Mouse (Mus musculus) heart, embryonic 15.5 days (tissue): ENCODE measurements at regions not wholly inside any gene's neighbourhood (a gene's known extent, or its start where the extent isn't known, plus 50 kb on each side); places are given as distances from the start of the nearest gene placed in this dataset.
"Not testable (repeated sequence)": the region's sequence is repeated elsewhere in the genome, so short reads cannot be mapped to it uniquely, and the experiment has no call there.

Experiments
- ATAC-seq: fragments of 200-750 bp; cut with Nextera tagmentation; replicated peaks from 2 replicates; pipeline ENCODE4 v1.8.0; 2017; ENCODE audit warnings: low read depth, moderate TSS enrichment; ENCODE audit not compliant: insufficient number of reproducible peaks, insufficient read depth, low FRiP score
- H3K27ac ChIP-seq: fragments of 300-500 bp; sonication (generic); 2 replicates; pipeline ENCODE4 v1.5.1; 2015; ENCODE audit warnings: mild to moderate bottlenecking, inconsistent platforms
- H3K27me3 ChIP-seq: fragments of 300-500 bp; sonication (generic); 2 replicates; pipeline ENCODE4 v1.6.1; 2015; ENCODE audit warnings: inconsistent platforms
- H3K36me3 ChIP-seq: fragments of 300-500 bp; sonication (generic); 2 replicates; pipeline ENCODE4 v1.6.1; 2015; ENCODE audit warnings: mild to moderate bottlenecking, inconsistent platforms
- H3K4me1 ChIP-seq: fragments of 300-500 bp; sonication (generic); replicated peaks from 2 replicates; pipeline ENCODE4 v1.6.1; 2015; ENCODE audit warnings: inconsistent platforms
- H3K4me2 ChIP-seq: fragments of 300-500 bp; sonication (generic); 2 replicates; pipeline ENCODE4 v1.6.1; 2015; ENCODE audit warnings: inconsistent platforms, mild to moderate bottlenecking, moderate library complexity
- H3K4me3 ChIP-seq: fragments of 300-500 bp; sonication (generic); 2 replicates; pipeline ENCODE4 v1.5.1; 2015; ENCODE audit warnings: mild to moderate bottlenecking, inconsistent platforms
- H3K9ac ChIP-seq: fragments of 300-500 bp; sonication (generic); 2 replicates; pipeline ENCODE4 v1.6.1; 2015; ENCODE audit warnings: mild to moderate bottlenecking, inconsistent platforms
- H3K9me3 ChIP-seq: fragments of 300-500 bp; sonication (generic); replicated peaks from 2 replicates; pipeline ENCODE4 v1.6.1; 2016; ENCODE audit warnings: inconsistent platforms
- WGBS: fragments of 180-500 bp; shearing (Covaris S2); methylation state at CpG from one replicate; pipeline ENCODE4 v1.1.7; 2015; ENCODE audit warnings: mixed read lengths; 5-methylcytosine and 5-hydroxymethylcytosine counted together

GRCm38 (mm10) chr1:140693482-140693881 is 447.5 kb downstream of the Kcnt2 start:
- no peak overlapping the region for H3K9ac ChIP-seq
- no peak overlapping the region for H3K4me3 ChIP-seq
- H3K36me3 ChIP-seq: no peaks in the 10 kb centered on the region
- H3K4me1 ChIP-seq: no peaks in the 10 kb centered on the region
- H3K9me3 ChIP-seq: no peaks in the 10 kb centered on the region
- H3K27me3 ChIP-seq: no peaks in the 10 kb centered on the region
- H3K27ac ChIP-seq: no peak overlapping the region
- ATAC-seq: no peak
- no peak overlapping the region for H3K4me2 ChIP-seq
- 73% methylated on average over 7 of the region's 7 CpGs for WGBS

- 86% methylated on average over 1 of the region's 1 CpGs for WGBS
Measured at GRCm38 (mm10) chr1:140730189-140730588, 484.2 kb downstream of the Kcnt2 start.

GRCm38 (mm10) chr1:140739001-140739728 is 493.2 kb downstream of the Kcnt2 start:
- no peak overlapping the region for H3K4me3 ChIP-seq
- no peak overlapping the region for H3K27ac ChIP-seq
- H3K9me3 ChIP-seq: no peaks in the 10 kb centered on the region
- WGBS: 51% methylated on average over 3 of the region's 3 CpGs
- no peaks in the 10 kb centered on the region for H3K4me1 ChIP-seq
- no peak overlapping the region for H3K4me2 ChIP-seq
- no peaks in the 10 kb centered on the region for H3K36me3 ChIP-seq
- H3K27me3 ChIP-seq: no peaks in the 10 kb centered on the region
- no peak for ATAC-seq
- H3K9ac ChIP-seq: no peak overlapping the region

More at GRCm38 (mm10) chr1:140730189-140730588, 484.2 kb downstream of the Kcnt2 start:
- ATAC-seq: no peak
- no peaks in the 10 kb centered on the region for H3K36me3 ChIP-seq
- H3K27ac ChIP-seq: no peak overlapping the region
- no peak overlapping the region for H3K4me3 ChIP-seq
- H3K4me2 ChIP-seq: no peak overlapping the region
- no peaks in the 10 kb centered on the region for H3K4me1 ChIP-seq
- no peak overlapping the region for H3K9ac ChIP-seq
- H3K9me3 ChIP-seq: no peaks in the 10 kb centered on the region
- H3K27me3 ChIP-seq: no peaks in the 10 kb centered on the region

- 44% methylated on average over 1 of the region's 1 CpGs for WGBS
- ATAC-seq: no peak
Measured at GRCm38 (mm10) chr1:140740081-140740480, 494.1 kb downstream of the Kcnt2 start.

GRCm38 (mm10) chr1:140748011-140748410 is 502.1 kb downstream of the Kcnt2 start:
- Histone ChIP-seq H3K9me3 (no peaks in the 10 kb centered on the region), H3K36me3 (no peaks in the 10 kb centered on the region), H3K9ac (no peak overlapping the region), H3K4me3 (no peak overlapping the region), H3K4me1 (no peaks in the 10 kb centered on the region), H3K27ac (no peak overlapping the region), H3K4me2 (no peak overlapping the region), H3K27me3 (no peaks in the 10 kb centered on the region)
- WGBS: 17% methylated on average over 3 of the region's 3 CpGs
- ATAC-seq: no peak

More at GRCm38 (mm10) chr1:140740081-140740480, 494.1 kb downstream of the Kcnt2 start:
- Histone ChIP-seq H3K4me1 (no peaks in the 10 kb centered on the region), H3K36me3 (no peaks in the 10 kb centered on the region), H3K4me2 (no peak overlapping the region), H3K4me3 (no peak overlapping the region), H3K27me3 (no peaks in the 10 kb centered on the region), H3K9ac (no peak overlapping the region), H3K9me3 (no peaks in the 10 kb centered on the region), H3K27ac (no peak overlapping the region)

- Histone ChIP-seq H3K9ac (no peak overlapping the region), H3K4me2 (no peak overlapping the region), H3K4me1 (no peaks in the 10 kb centered on the region), H3K36me3 (no peaks in the 10 kb centered on the region), H3K27me3 (no peaks in the 10 kb centered on the region), H3K27ac (no peak overlapping the region), H3K4me3 (no peak overlapping the region), H3K9me3 (no peaks in the 10 kb centered on the region)
- ATAC-seq: no peak
- WGBS: 88% methylated on average over 1 of the region's 1 CpGs
Measured at GRCm38 (mm10) chr1:140765906-140766305, 519.9 kb downstream of the Kcnt2 start.

- not testable (repeated sequence) for H3K4me1 ChIP-seq, H3K36me3 ChIP-seq, H3K27ac ChIP-seq, H3K9me3 ChIP-seq, H3K27me3 ChIP-seq, H3K9ac ChIP-seq, H3K4me2 ChIP-seq, H3K4me3 ChIP-seq, ATAC-seq
- 66% methylated on average over 4 of the region's 4 CpGs for WGBS
Measured at GRCm38 (mm10) chr1:140773769-140774168, 527.8 kb downstream of the Kcnt2 start.

- Histone ChIP-seq H3K9ac (no peak overlapping the region), H3K27me3 (no peaks in the 10 kb centered on the region), H3K4me1 (no peaks in the 10 kb centered on the region), H3K36me3 (no peaks in the 10 kb centered on the region), H3K27ac (no peak overlapping the region), H3K4me3 (no peak overlapping the region), H3K9me3 (no peaks in the 10 kb centered on the region), H3K4me2 (no peak overlapping the region)
- 0 out of 2 replicates have a peak, but pooled peaks have one; percentile 35 for ATAC-seq
- WGBS: 71% methylated on average over 5 of the region's 5 CpGs
Measured at GRCm38 (mm10) chr1:140810170-140810569, 564.2 kb downstream of the Kcnt2 start.

- Histone ChIP-seq H3K9ac (no peak overlapping the region), H3K27ac (no peak overlapping the region), H3K27me3 (no peaks in the 10 kb centered on the region), H3K4me3 (no peak overlapping the region), H3K36me3 (no peaks in the 10 kb centered on the region), H3K4me1 (no peaks in the 10 kb centered on the region), H3K9me3 (no peaks in the 10 kb centered on the region), H3K4me2 (no peak overlapping the region)
- ATAC-seq: no peak
- WGBS: 71% methylated on average over 4 of the region's 4 CpGs
Measured at GRCm38 (mm10) chr1:140838766-140839165, 592.8 kb downstream of the Kcnt2 start.

GRCm38 (mm10) chr1:140840579-140840978 is 594.6 kb downstream of the Kcnt2 start:
- no peaks in the 10 kb centered on the region for H3K36me3 ChIP-seq
- H3K9ac ChIP-seq: no peak overlapping the region
- no peak overlapping the region for H3K27ac ChIP-seq
- WGBS: 90% methylated on average over 2 of the region's 2 CpGs
- no peak for ATAC-seq
- no peaks in the 10 kb centered on the region for H3K4me1 ChIP-seq
- H3K4me3 ChIP-seq: no peak overlapping the region
- no peak overlapping the region for H3K4me2 ChIP-seq
- no peaks in the 10 kb centered on the region for H3K9me3 ChIP-seq
- H3K27me3 ChIP-seq: no peaks in the 10 kb centered on the region

- H3K4me2 ChIP-seq, H3K9me3 ChIP-seq, ATAC-seq, H3K27me3 ChIP-seq, H3K4me3 ChIP-seq, H3K27ac ChIP-seq, H3K36me3 ChIP-seq, H3K9ac ChIP-seq, H3K4me1 ChIP-seq: not testable (repeated sequence)
- WGBS: 48% methylated on average over 3 of the region's 3 CpGs
Measured at GRCm38 (mm10) chr1:140848053-140848452, 602.1 kb downstream of the Kcnt2 start.

- H3K27me3 ChIP-seq: no peaks in the 10 kb centered on the region
- H3K4me1 ChIP-seq: no peaks in the 10 kb centered on the region
- no peak overlapping the region for H3K4me3 ChIP-seq
- H3K27ac ChIP-seq: no peak overlapping the region
- no peak overlapping the region for H3K9ac ChIP-seq
- H3K4me2 ChIP-seq: no peak overlapping the region
- no peaks in the 10 kb centered on the region for H3K36me3 ChIP-seq
- no peaks in the 10 kb centered on the region for H3K9me3 ChIP-seq
- no peak for ATAC-seq
Measured at GRCm38 (mm10) chr1:140851568-140851967, 605.6 kb downstream of the Kcnt2 start.
